Mouse (Mus musculus) stomach, embryonic 14.5 days (tissue): ENCODE measurements around the gene Gimap1. TPM values are rescaled to one million over a fixed set of nuclear protein-coding genes. Genes with fewer than 3 reads are reported as not detected.

ENCODE experiments used
- ATAC-seq: fragments of 200-750 bp; cut with Nextera tagmentation; 2 replicates; pipeline ENCODE4 v1.8.0; 2017; ENCODE audit warnings: low read depth, moderate TSS enrichment; ENCODE audit not compliant: insufficient number of reproducible peaks, insufficient read depth, low FRiP score
- H3K27ac ChIP-seq: fragments of 300-500 bp; sonication (generic); 2 replicates; pipeline ENCODE4 v1.5.1; 2014; ENCODE audit warnings: mild to moderate bottlenecking, low read length, moderate library complexity, mixed read lengths
- H3K27me3 ChIP-seq: fragments of 300-500 bp; sonication (generic); 2 replicates; pipeline ENCODE4 v1.6.1; 2014; ENCODE audit warnings: low read length, control low read depth, mixed read lengths; ENCODE audit not compliant: control insufficient read depth, insufficient read depth
- H3K36me3 ChIP-seq: fragments of 300-500 bp; sonication (generic); 2 replicates; pipeline ENCODE4 v1.6.1; 2014; ENCODE audit warnings: mild to moderate bottlenecking, control low read depth, low read length, moderate library complexity, mixed read lengths; ENCODE audit not compliant: control insufficient read depth, insufficient read depth
- H3K4me1 ChIP-seq: fragments of 300-500 bp; sonication (generic); 2 replicates; pipeline ENCODE4 v1.6.1; 2014; ENCODE audit warnings: low read length, control low read depth, mixed read lengths; ENCODE audit not compliant: control insufficient read depth, insufficient read depth
- H3K4me2 ChIP-seq: fragments of 300-500 bp; sonication (generic); replicated peaks from 2 replicates; pipeline ENCODE4 v1.6.1; 2014; ENCODE audit warnings: low read depth, low read length, control low read depth
- H3K4me3 ChIP-seq: fragments of 300-500 bp; sonication (generic); 2 replicates; pipeline ENCODE4 v1.5.1; 2014; ENCODE audit warnings: low read depth, low read length, control low read depth
- H3K9ac ChIP-seq: fragments of 300-500 bp; sonication (generic); replicated peaks from 2 replicates; pipeline ENCODE4 v1.6.1; 2014; ENCODE audit warnings: low read depth, mild to moderate bottlenecking, control low read depth, low read length, moderate library complexity, mixed read lengths
- H3K9me3 ChIP-seq: fragments of 300-500 bp; sonication (generic); 2 replicates; pipeline ENCODE4 v1.6.1; 2016; ENCODE audit warnings: low read depth, low read length, control low read depth; ENCODE audit not compliant: control insufficient read depth
- WGBS: fragments of 180-500 bp; shearing (Covaris S2); extraction: QIAGEN DNeasy Blood & Tissue Kit; methylation state at CpG from one replicate; pipeline ENCODE4 v1.1.7; 2014; 5-methylcytosine and 5-hydroxymethylcytosine counted together
- polyA plus RNA-seq: library from polyadenylated mRNA; unstranded; fragments of >200 nt; fragmentation: Nextera tagmentation; extraction: Ambion mirVana; gene quantifications from 2 replicates; pipeline ENCODE4 v1.2.1, GENCODE M21; 2014

Gimap1 gene
- polyA plus RNA-seq, 1 experiment from 2014 or later = 14.4 TPM

DNA sequence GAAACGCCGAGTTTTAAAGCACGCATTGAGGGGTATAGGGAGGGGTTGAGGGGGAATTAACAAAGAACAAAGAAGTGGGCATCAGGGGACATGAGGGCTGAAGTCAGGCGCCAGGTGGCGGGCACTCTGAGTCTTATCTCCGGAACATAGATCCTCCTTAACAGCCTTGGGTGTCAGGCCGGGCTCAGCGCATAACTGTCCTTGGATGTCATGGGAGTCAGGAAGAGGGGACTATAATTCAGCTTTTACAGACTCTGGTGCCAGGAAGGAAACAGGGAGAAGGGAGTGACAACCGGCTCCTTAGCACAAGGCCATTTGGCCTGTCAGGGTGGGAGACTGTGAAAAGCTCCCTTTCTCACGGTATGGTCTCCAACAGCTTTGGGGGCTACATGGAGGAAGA is 25.6 kb downstream of the Gimap1 start:
- ATAC-seq = no peak

DNA sequence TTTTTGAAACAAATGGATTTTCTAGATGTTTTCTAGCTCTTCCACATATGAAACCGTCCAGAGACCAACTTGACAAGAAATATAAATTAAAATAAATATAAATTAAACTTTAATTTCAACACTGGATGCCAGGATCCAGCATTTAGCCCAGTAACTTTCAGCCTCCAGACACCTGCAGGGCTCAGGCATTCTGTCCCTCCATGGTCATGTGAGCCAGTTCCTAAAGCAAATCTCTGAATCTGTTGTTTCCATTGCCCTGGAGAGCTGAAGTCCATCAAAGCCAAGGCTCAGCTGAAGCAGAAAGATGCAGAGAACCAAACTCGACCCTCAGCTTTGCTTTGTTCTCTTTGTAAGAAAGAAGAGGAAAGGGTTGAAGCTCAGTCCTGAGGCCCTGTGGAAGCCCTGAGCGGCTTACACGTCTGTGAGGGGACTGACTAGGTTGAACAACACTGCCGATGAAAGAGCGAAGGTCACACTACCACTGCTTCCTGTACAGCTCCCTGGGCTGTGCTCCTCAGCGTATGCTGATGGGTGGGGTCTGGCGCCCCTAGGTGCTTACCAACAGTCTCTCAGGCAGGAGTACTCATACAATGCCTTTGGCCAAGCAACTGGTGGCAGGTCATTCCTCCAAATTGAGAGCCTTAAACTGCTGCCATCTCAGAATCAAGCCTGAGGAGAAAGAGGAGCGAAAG is 29.5 kb downstream of the Gimap1 start:
- H3K4me2 ChIP-seq = no peak overlapping the region
- WGBS = 68% methylated on average over 9 of the region's 9 CpGs
- no peak for ATAC-seq

More for the DNA sequence above, 25.6 kb downstream of the Gimap1 start:
- Histone ChIP-seq H3K4me3 (no peak overlapping the region), H3K27ac (no peak overlapping the region), H3K4me2 (no peak overlapping the region), H3K27me3 (no peaks in the 10 kb centered on the region), H3K36me3 (no peaks in the 10 kb centered on the region), H3K4me1 (no peaks in the 10 kb centered on the region), H3K9me3 (no peaks in the 10 kb centered on the region), H3K9ac (no peak overlapping the region)
- 94% methylated on average over 10 of the region's 10 CpGs for WGBS

DNA sequence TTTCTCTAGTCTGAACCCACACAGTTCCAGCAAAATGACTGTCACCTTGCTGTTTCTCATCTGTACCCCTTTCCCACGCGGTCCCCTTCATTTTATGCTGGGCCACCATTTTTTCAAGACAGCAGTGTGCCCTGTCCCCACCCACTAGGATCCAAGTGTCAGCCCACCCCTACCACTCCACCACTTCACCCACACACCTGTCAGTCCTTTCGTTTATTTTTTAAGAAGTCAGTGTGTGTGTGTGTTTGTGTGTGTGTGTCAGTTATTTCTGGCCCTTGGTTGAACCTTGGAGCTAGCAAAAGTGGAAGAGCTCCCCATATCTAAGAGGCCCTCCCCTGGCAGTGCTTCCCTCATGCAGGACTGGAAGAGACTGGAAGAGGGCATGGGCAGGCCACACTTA is 30.1 kb downstream of the Gimap1 start:
- Histone ChIP-seq H3K4me3 (no peak overlapping the region), H3K27ac (no peak overlapping the region), H3K4me2 (no peak overlapping the region), H3K9me3 (no peaks in the 10 kb centered on the region), H3K36me3 (no peaks in the 10 kb centered on the region), H3K9ac (no peak overlapping the region), H3K27me3 (no peaks in the 10 kb centered on the region), H3K4me1 (no peaks in the 10 kb centered on the region)
- ATAC-seq = no peak
- WGBS = 87% methylated on average over 3 of the region's 3 CpGs

More for the DNA sequence above, 29.5 kb downstream of the Gimap1 start:
- Histone ChIP-seq H3K36me3 (no peaks in the 10 kb centered on the region), H3K4me1 (no peaks in the 10 kb centered on the region), H3K9ac (no peak overlapping the region), H3K27me3 (no peaks in the 10 kb centered on the region), H3K4me3 (no peak overlapping the region), H3K9me3 (no peaks in the 10 kb centered on the region), H3K27ac (no peak overlapping the region)

- ATAC-seq = no peak
- Histone ChIP-seq H3K9me3 (no peaks in the 10 kb centered on the region), H3K27me3 (no peaks in the 10 kb centered on the region), H3K4me2 (no peak within 1 kb of the TSS), H3K36me3 (no peaks in the 10 kb centered on the region), H3K4me1 (no peaks in the 10 kb centered on the region), H3K4me3 (no peak within 1 kb of the TSS), H3K27ac (no peak within 1 kb of the TSS), H3K9ac (no peak within 1 kb of the TSS)
- 83% methylated on average over 3 of the region's 3 CpGs for WGBS
These were observed 31.8 kb downstream of the Gimap1 start, which contains the start of gene Gimap3 for GRCm38 (mm10) chr6:48770696-48771095. Gene Gimap3, minus strand, starts transcription at chr6:48770851.

- H3K4me3 ChIP-seq = no peak overlapping the region
- H3K9ac ChIP-seq = no peak overlapping the region
- 9% methylated on average over 8 of the region's 8 CpGs for WGBS
- H3K36me3 ChIP-seq = no peaks in the 10 kb centered on the region
- H3K9me3 ChIP-seq = no peaks in the 10 kb centered on the region
- no peaks in the 10 kb centered on the region for H3K27me3 ChIP-seq
- H3K4me1 ChIP-seq = no peaks in the 10 kb centered on the region
- H3K4me2 ChIP-seq = no peak overlapping the region
- H3K27ac ChIP-seq = no peak overlapping the region
- 0 out of 2 replicates have a peak, but pooled peaks have one; percentile 42 for ATAC-seq
These were observed 33.2 kb downstream of the Gimap1 start for GRCm38 (mm10) chr6:48772030-48772429.

DNA sequence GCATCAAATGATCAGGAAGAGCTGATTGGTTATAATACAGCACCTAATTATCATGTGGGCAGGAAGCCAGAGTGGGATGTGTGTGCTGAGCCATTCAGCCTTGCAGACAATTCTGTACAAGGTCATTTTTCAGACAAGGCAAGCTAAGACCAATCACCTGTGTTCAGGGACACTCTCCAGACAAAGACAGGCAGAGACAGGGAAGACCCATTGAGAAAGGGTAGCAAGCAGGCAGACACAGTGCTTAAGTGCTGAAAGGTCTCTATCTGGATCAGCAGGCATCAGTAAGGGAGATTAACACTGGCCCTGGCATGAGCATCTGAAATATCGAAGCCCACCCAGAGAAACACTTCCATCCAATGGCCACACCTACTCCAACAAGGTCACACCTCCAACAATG is 45.6 kb downstream of the Gimap1 start:
- no peaks in the 10 kb centered on the region for H3K4me1 ChIP-seq
- no peak overlapping the region for H3K4me2 ChIP-seq
- no peak overlapping the region for H3K9ac ChIP-seq
- H3K9me3 ChIP-seq = no peaks in the 10 kb centered on the region
- H3K27ac ChIP-seq = no peak overlapping the region
- no peaks in the 10 kb centered on the region for H3K36me3 ChIP-seq
- 91% methylated on average over 1 of the region's 1 CpGs for WGBS
- no peak overlapping the region for H3K4me3 ChIP-seq
- no peak for ATAC-seq
- H3K27me3 ChIP-seq = no peaks in the 10 kb centered on the region

GRCm38 (mm10) chr6:48785189-48785588 is 46.3 kb downstream of the Gimap1 start:
- WGBS = 46% methylated on average over 1 of the region's 1 CpGs
- H3K27ac ChIP-seq = no peak overlapping the region

GRCm38 (mm10) chr6:48785601-48786000 is 46.7 kb downstream of the Gimap1 start:
- no peak overlapping the region for H3K4me2 ChIP-seq
- H3K27me3 ChIP-seq = no peaks in the 10 kb centered on the region
- H3K9me3 ChIP-seq = no peaks in the 10 kb centered on the region
- WGBS = 78% methylated on average over 2 of the region's 2 CpGs
- no peak overlapping the region for H3K27ac ChIP-seq
- H3K9ac ChIP-seq = no peak overlapping the region
- ATAC-seq = no peak
- H3K4me3 ChIP-seq = no peak overlapping the region
- no peaks in the 10 kb centered on the region for H3K36me3 ChIP-seq
- H3K4me1 ChIP-seq = no peaks in the 10 kb centered on the region

More at GRCm38 (mm10) chr6:48785189-48785588, 46.3 kb downstream of the Gimap1 start:
- Histone ChIP-seq H3K27me3 (no peaks in the 10 kb centered on the region), H3K4me2 (no peak overlapping the region), H3K9me3 (no peaks in the 10 kb centered on the region), H3K4me3 (no peak overlapping the region), H3K36me3 (no peaks in the 10 kb centered on the region), H3K4me1 (no peaks in the 10 kb centered on the region), H3K9ac (no peak overlapping the region)
- ATAC-seq = no peak

DNA sequence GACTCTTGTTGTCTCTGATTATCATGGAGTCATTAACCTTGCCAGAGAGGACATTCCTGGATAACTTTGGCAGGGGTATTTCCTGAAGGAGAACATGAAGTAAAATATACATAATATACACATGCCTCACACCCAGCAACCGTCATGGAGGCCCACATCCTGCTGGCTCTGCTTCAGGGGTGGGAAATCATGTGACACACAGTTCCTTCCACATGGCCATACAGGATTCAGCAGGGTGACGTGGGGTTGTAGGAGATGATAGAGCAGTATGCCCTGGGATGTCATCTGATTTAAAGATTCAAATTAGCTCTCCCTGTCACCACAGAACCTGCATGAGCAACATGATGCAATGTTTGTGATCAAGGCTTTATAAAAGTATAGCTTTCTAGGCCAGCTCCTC is 49.0 kb downstream of the Gimap1 start:
- WGBS = 77% methylated on average over 2 of the region's 2 CpGs
- Histone ChIP-seq H3K4me2 (no peak overlapping the region), H3K4me1 (no peaks in the 10 kb centered on the region), H3K9me3 (no peaks in the 10 kb centered on the region), H3K36me3 (no peaks in the 10 kb centered on the region), H3K27me3 (no peaks in the 10 kb centered on the region), H3K4me3 (no peak overlapping the region), H3K27ac (no peak overlapping the region), H3K9ac (no peak overlapping the region)
- ATAC-seq = no peak
